Mouse (Mus musculus) testis, postnatal 14 days (tissue): Measurements from ENCODE around the gene Homer2.

Experiments
- DNase-seq: peaks from one replicate; pipeline ENCODE4 v3.0.0; 2021; ENCODE audit warnings: low spot score

Homer2 gene

DNA sequence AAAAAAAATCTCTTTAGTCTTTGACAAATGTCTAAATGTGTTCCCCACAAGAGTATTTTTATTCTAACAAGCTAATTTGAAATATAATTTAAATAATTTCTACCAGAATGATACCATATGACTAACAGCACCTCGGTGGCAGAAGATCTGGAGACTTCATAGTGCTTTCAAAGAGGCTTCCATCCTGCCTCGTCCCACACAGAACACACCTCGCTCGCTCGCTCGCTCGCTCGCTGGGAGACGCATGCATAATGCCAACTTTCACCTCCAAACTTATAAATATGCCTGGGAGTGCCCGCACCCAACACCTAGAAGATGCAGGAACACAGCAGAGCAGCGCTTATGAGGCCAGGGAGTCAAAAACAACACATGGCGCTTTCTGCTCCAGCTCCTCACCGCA lies 9.0 kb downstream of the Homer2 start:
- DNase-seq: no peak

DNA sequence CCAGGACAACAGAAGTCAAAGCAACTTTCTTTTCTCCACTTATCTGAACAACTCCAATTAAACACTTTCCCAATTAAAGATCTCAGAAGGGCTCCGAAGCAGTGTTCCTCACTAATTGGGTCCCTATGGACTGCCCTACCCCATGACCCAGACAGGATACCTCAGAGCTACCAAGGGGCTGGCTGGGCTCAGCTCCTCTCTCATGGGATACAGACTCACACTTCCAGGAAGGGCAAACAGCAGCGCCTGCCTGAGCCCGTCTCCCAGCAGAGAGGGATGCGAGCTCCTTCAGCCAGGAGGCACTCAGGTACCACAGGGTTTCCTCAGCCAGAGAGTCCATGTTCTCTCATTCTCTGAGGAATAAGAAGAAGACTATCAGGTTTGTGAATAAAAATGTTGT lies 9.4 kb downstream of the Homer2 start:
- no peak for DNase-seq

DNA sequence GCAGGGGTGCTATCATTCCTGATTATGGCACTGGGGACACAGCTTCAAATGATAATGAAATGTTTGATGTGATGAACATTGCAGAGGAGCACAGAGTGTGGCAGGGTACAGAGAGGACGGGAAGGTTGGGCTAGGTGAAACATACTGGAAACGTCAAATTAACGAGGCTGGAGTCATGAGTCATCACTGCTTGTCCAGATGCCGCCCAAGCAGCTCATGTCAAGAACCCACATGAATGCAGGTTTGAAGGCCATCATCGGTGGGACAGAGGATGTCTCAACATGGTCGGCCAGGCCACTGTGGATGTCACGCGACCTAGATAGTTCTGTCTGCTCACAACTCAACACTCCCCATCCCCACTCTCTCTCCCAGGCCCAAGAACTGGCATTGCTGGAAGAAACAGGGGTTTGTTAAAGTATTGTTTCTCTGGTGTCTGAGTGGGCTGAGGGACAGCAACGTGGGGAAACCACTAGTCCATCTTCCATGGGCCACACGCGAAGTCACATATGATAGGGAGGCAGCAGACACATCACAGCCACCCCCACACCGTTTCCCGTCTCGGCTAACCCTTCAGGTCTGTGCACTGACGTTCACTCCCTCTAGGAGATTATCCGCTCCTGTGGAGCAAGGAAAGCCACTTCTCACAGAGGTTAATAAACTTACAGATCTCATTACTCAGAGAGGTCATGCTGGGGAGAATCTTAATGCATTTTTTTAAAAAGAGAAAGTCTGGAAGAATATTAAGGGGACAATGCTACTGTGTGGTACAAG lies 11.4 kb downstream of the Homer2 start:
- no peak for DNase-seq

DNA sequence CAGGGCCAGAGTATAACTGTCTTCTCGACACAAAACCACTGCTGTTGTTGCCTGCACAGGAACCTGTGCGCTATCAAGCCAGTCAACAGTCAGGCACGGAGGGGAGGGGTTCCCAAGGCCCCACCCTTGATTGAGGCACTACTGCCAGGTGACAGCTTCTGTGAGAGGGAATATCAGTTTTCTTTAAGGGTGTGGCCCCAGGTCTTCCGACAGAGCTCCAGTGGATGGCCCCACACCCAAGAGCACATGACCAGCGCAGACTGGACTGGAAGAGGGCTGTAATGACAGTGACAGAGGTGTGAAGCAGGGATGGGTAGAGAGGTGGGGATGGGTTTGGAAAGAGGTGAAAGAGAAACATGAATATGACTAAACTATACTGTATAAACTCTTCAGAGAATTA lies 16.3 kb downstream of the Homer2 start:
- DNase-seq: no peak

DNA sequence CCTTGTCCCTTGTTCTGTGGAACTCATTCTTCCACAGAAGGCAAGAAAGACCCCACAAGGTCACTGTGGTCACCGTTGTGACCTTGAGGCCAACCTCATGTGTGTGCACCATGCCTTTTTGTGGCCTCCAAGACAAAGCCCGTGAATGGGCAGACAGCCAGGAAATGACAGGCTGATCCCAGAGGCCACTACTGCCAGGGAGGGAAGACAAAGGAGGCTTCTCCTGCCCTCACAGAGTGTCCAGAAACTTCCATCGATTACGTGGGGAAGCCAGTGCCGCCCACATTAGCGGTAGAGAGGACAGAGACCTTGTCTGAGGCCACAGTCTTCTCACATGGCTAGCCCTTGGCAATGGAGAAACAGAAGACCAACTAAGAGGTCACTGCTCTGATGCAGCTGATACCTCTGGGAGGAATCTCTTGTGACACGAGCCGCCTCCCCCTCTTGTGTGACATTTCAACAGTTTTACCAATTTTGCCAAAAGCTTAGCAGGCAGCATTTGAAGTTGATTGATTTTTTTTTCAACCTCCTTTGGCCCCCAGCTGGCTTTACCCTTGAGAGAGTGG lies 18.1 kb downstream of the Homer2 start:
- no peak for DNase-seq

DNA sequence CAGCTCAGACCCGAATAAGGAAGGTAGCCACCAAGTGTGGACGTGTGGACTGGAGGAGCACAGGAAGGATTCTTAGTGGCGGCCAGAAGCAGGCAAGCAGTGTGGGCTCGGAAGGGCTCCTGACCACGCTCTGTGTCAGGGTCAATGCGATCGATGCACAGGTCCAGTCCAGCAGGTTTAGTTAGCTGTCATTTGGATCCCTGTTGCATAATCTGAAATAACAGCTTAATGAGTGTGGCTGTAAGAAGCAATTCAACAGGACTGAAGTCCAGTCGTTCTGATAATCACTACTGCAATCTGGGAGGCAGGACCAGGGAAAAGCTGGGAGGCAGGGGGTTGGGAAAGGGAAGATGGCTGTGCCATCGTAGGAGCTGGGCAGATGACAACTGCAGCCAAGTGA lies 18.9 kb downstream of the Homer2 start:
- no peak for DNase-seq

DNA sequence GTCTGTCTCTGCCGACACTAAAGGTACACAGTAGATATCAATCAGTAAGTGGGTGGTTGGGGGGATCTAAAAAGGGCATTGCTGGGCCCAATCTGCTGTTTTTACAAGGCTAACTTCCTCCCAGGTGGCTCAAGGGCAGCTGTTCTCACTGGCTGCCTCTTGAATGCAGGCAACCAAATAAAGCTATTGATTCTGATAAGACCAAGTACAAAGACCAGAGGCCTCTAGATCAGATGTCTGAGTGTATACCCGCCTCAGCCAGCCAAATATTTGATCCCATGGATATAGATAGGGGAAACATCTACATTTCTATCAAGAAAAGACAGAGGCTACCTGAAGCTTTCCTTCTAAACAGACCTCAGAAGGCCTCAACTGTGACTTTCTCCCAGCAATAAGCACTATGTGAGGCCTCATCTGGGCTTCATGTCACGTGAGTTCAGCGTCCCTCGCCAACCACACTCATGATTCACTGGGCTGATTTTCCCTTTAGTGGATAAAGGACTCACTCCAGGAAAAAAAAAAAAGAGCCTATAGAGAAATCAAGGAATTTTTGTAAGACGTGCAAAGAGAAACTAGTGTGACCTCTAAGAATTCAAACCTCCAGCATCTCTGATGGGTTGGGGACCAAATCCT lies 19.5 kb downstream of the Homer2 start:
- DNase-seq: no peak

DNA sequence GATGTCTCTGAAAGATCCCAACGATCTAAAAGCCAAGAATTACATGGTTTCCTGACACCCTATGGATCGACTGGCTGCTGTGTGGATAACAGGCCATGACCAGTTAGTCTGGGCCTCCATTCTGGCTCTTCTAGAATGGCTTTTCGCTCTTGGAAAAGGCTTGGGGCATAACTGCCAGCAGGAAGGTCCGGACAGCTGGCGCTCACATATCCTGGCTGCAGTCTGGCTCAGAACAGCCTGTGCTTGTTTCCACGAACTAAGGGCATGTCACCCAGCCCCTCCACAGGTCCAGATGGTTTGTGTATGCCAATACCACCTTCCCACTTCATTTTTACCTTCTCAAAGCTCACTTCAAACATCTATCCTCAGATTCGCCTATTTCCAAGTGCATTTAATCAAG lies 22.0 kb downstream of the Homer2 start:
- no peak for DNase-seq

DNA sequence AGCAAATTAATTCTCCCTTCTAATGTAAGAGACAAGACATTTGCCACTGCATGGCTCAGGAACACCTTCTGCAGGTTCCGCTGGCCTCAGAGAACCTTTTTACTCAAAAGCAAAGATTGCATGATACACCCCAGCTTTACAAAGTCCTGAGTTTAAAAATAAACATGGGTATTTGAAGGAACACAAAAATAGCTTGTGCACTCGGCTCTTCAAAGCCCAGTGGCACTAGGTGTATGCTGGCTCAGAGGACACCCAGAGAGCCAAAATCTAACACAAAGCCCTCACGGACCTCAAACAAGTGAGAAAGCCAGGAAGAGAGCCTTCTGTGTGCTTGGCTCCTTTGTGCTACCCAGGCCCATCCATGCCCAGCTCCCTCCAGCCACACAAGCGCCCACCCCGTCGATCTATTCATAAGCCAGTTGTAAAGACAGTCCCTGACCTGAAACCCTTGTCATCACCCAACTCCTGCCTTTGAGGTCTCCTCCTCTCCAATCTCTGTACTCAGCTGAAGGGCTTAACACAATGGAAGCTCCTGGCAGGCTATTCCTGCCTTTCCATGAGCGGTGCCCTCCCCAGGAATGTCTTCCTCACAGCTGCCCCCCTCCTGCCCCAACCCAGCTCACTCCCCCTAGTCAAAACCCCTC lies 23.4 kb downstream of the Homer2 start:
- DNase-seq: no peak

DNA sequence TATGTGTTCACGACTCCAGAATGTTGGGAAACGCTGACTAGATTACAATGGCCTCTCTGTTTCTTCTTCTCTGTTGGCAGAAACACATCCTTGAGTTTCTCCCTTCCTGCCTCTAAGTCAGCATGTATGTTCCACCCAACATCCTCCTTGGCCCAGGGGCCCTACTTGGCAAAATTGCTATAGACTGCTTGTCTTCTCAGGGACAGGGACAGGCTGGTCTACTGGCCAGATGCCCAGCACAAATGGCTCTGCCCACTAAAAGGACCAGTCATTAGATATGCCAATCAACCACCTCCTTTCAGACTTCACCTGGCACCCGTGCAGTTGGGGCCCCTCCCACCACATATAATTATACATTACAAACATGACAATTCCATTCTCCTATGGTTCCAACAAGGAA lies 25.9 kb downstream of the Homer2 start:
- DNase-seq: no peak

DNA sequence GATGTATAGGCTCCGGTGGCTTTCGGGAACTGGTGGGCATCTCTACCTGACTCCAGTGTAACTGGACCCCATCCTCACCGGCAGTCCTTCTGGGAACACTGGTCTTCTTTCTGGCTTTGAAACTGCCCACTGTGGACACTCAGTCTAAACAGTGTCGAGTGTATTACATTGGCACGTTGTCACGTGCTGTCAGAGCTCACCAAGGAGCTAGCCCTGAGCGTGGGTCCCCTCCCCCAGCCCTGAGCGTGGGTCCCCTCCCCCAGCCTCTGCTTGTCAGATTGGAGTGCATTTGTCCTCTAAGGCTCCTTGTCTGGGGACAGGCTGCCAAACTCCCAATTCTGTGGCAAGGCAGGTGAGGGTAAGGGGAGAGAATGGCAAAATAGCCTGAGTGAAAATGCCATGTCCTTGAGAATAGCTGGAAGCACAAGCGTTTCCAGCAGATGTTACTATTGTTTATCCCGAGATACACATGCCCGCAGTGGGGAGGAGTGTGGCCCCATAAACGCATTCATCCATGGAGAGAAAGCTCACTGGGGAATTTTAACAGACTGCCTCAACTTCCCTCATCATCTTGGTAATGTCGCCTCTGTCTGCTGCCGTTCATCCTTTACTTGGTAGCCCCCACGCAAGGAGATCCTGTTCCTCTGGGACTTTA lies 33.8 kb downstream of the Homer2 start:
- no peak for DNase-seq

DNA sequence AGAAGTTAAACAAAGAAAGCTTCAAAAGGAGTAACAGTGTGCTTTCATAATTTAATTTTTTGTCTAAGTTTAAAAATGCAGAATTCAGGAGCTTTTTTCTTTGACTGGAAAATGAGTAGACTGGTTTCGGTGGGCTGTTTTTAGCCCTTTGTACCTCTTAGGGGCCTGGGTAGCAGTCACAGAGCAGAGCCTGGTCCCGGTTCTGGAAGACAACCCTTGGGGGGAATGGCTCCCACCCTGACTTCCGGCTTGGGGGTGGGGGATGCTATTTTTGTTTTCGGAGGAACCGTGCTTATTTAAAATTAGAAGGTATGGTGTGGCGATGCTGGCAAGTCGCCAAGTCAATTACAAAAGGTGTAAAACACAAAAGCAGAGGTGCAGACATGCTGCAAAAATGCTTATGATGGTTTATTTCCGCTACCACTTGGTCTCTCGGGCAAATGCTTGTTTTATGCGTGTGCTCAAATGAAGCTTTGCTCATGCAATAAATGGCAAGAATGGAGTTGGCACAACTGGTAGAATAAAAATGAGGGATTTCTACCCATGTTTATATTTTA lies 34.5 kb downstream of the Homer2 start:
- no peak for DNase-seq

DNA sequence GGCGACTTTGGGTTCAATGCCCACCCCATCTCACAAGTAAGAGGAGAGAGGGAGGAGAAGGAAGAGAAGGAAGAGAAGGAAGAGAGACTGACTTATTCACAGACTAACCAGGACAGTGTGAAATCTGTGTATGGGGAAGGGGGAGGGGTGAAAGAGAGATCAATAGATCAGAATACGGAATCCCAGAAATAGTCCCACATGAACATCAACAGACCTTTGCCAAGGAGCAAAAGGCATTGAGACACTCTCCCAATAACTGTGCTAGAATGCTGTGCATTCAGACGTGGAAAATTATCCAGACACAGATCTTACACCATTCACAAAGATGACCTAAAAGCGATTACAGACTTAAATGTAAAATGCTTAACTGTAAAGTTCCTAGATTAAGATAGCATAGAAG lies 40.2 kb downstream of the Homer2 start:
- no peak for DNase-seq

DNA sequence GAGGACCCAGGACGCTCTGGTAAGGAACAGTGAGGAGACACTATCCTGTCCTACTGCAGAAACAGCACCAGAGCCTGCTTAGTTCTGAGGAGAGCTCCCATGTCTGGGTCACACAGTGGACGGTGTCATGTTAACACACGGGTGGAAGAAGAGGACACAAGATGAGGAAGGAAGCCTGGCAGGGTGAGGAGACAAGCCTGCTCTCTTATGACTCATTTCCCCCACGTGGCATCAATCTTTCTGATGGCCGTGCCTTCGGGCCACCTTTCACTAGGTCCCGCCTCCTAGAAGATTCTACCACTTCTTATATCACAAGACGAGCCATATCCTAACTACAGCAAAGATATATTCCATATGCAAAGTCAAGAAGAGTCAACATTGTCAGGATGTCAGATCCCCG lies 40.7 kb downstream of the Homer2 start:
- no peak for DNase-seq

DNA sequence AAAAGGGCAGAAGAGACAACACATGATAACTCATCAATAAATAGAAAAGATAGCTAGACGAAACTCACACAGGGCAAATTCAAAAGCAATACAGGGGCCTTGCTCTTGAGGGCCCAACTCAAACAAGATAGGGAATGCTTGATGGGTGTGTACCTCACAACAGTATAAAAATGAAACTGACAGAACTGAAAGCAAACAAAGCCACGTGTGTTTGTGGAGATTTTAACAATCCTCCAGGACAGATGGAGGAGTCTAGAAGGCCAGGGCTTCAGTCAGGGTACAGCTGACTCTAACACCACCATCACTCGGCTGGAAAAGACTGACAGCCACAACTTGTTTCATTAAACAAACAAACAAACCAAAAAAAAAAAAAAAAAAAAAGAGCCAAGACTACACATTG lies 44.3 kb downstream of the Homer2 start:
- no peak for DNase-seq

DNA sequence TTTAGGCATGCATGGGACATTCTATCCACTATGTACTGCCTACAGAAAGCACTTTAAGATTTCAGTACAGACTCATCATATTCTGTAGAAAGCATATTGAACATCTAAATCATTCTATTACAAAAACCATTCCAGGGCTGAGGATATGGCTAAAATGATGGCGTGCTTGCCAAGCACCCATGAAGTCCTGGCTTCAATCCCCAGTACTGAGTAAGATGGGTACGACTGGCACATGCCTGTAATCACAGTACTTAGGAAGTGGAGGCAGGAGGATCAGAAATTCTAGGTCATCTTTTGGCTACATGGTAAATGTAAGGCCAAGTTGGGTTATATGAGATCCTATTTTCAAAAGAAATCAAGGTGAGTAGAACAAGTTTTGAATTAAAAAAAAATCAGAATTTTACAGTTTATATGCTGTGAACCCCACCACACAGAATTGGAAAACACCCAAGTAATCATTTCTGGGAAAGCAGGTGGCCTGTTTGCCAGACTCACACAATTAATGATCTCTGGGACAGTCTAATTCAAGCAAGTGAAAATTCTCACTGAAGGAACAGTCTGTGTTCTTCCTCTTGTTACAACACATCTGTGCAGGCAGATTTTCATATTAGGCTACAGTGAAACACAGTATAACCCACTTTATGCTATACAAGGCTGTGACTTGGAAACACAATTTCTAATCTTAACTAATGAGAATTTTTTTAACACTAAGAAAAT lies 49.5 kb downstream of the Homer2 start:
- no peak for DNase-seq

DNA sequence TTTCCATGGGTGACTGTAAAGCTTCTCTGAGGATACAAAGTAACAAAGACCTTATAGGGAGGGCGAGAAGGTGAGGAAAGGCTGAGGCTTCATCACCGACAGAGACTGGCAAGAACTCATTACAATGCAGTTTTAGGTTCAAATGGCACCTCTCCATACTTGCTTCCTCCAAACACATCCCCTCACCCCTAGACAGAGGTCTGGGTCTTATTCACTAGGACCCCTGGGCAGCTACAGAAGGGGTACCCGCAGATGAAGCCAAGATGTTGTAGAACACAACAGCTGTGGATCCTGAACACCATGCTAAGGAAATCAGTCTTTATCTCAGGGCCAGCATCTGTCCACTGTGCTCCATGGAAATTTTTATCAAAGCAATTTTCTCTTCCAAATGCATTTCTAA lies 50.3 kb downstream of the Homer2 start:
- no peak for DNase-seq

DNA sequence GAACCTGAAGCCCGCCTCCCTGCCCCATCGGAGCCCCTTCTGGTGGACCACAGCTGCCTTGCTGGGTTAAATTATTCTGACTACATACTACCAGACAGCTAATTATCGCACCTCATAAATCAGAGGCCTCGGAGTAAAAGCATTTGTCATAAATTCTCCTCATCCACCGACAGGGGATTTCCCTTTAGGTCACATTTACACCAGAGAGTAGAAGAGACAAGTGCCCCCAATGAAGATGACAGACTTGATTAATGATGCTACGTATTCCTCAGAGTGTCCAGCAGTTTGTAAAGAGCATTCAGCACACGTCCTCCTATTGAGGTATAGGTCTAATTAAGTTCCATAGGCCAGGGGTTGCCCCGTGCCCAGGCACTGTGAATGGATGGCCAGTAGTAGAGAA lies 50.7 kb downstream of the Homer2 start:
- DNase-seq: no peak

DNA sequence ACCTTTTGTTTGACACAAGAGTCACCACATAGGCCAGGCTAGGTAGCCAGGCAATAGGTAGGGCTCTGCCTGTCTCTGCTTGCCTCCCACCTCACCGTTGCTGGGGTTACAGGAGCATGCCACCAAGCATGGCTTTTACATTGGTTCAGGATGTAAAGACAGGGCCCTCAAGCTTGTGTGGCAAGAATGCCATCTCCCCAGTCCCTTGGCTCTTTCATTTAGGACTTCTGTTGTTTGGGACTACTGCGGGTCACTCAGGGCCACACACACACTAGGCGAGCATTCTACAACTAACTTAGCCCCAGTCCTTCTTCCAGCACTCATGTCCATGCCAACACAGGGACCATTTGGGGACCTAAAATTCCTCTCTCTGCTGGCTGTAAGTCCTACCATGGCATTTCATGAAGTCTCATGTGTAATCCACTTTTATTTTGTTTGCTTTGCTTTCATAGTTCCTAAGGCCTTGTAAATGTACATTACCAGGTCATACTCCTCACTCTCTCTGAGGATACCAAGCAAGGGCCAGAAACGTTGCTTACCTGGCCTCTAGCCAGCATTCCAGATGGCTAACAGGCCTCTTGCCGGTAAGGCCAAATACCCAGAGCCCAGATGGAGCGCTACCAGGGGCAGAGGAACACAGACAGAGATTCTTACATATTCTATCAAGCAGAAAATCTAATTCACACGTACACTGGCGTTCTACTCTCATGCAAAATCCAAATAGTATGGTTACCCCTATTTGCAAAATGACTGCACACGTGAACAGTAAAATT lies 52.2 kb downstream of the Homer2 start:
- DNase-seq: no peak

DNA sequence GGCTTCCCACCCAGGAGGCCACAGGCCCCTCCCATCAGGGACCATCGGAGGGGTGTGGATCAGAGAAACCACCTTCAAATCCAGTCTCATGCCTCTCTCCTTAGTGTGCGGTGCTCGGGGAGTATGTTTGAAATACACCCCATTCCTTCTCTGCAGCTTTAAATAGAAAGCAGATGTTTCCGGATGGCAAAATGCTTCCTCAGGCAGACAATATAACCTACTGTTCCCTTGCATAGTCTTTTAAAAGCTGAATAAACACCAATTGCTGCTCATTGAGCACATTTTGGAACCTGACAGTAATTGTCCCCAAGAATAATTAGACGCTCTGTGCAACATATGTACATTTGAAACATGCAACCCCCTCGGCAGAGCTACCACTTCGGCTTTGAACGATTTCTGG lies 53.3 kb downstream of the Homer2 start:
- DNase-seq: no peak

DNA sequence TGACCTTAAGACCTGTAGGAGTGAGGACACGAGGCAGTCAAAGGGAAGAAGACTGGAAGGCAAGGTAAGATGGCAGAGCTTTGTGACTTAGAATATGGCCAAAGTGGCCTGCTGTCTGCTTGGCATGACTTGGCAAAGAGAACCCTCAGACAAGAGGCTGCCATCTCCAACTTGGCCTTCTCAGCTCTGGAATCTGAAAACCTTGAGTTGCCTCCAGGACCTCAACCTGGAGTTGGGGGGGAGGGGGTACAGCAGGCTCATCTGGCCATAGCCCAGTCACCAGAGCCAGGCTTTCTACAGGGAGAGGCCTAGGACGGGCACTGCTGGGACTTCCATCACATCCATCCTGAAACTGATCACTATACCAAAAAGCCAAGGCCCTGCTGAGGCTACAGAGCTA lies 55.0 kb downstream of the Homer2 start:
- DNase-seq: no peak
